Mouse (Mus musculus) limb, embryonic 12.5 days (tissue): Measurements from ENCODE around the gene Anln. TPM values are rescaled to one million over a fixed set of nuclear protein-coding genes. Genes with fewer than 3 reads are reported as not detected.
"Not testable (repeated sequence)": the region's sequence is repeated elsewhere in the genome, so short reads cannot be mapped to it uniquely, and the experiment has no call there.

ENCODE experiments used
- ATAC-seq: fragments of 200-750 bp; cut with Nextera tagmentation; 2 replicates; pipeline ENCODE4 v1.8.0; 2017; ENCODE audit warnings: low read depth, moderate TSS enrichment; ENCODE audit not compliant: insufficient number of reproducible peaks, insufficient read depth, low FRiP score, low TSS enrichment
- H3K27ac ChIP-seq: fragments of 300-500 bp; sonication (generic); 2 replicates; pipeline ENCODE4 v1.5.1; 2016; ENCODE audit warnings: mild to moderate bottlenecking, moderate library complexity
- H3K27me3 ChIP-seq: fragments of 300-500 bp; sonication (generic); 2 replicates; pipeline ENCODE4 v1.6.1; 2016; ENCODE audit warnings: mild to moderate bottlenecking, moderate library complexity
- H3K36me3 ChIP-seq: fragments of 300-500 bp; sonication (generic); 2 replicates; pipeline ENCODE4 v1.6.1; 2016; ENCODE audit warnings: mild to moderate bottlenecking, moderate library complexity
- H3K4me1 ChIP-seq: fragments of 300-500 bp; sonication (generic); replicated peaks from 2 replicates; pipeline ENCODE4 v1.6.1; 2016
- H3K4me2 ChIP-seq: fragments of 300-500 bp; sonication (generic); 2 replicates; pipeline ENCODE4 v1.6.1; 2016; ENCODE audit warnings: mild to moderate bottlenecking, moderate library complexity
- H3K4me3 ChIP-seq: fragments of 300-500 bp; sonication (generic); replicated peaks from 2 replicates; pipeline ENCODE4 v1.5.1; 2016; ENCODE audit warnings: mild to moderate bottlenecking
- H3K9ac ChIP-seq: fragments of 300-500 bp; sonication (generic); replicated peaks from 2 replicates; pipeline ENCODE4 v1.6.1; 2016; ENCODE audit warnings: mild to moderate bottlenecking, moderate library complexity
- H3K9me3 ChIP-seq: fragments of 300-500 bp; sonication (generic); 2 replicates; pipeline ENCODE4 v1.6.1; 2016; ENCODE audit warnings: mild to moderate bottlenecking, moderate library complexity
- WGBS: fragments of 180-500 bp; shearing (Covaris S2); methylation state at CpG from one replicate; pipeline ENCODE4 v1.1.7; 2016; 5-methylcytosine and 5-hydroxymethylcytosine counted together
- polyA plus RNA-seq: library from polyadenylated mRNA; unstranded; fragments of >200 nt; fragmentation: Nextera tagmentation; extraction: Ambion mirVana; gene quantifications from 2 replicates; pipeline ENCODE4 v1.2.1, GENCODE M21; 2016

Anln gene
- polyA plus RNA-seq, 1 experiment from 2014 or later, result 48.3 TPM

GRCm38 (mm10) chr9:22420491-22420890, 31.5 kb upstream of the Anln start:
- Histone ChIP-seq H3K36me3 (no peaks in the 10 kb centered on the region), H3K4me3 (no peak overlapping the region), H3K4me1 (no peaks in the 10 kb centered on the region), H3K4me2 (no peak overlapping the region), H3K9me3 (no peaks in the 10 kb centered on the region), H3K27me3 (no peaks in the 10 kb centered on the region), H3K9ac (no peak overlapping the region), H3K27ac (no peak overlapping the region)
- 51% methylated on average over 7 of the region's 7 CpGs for WGBS
- ATAC-seq, result no peak

GRCm38 (mm10) chr9:22419877-22420276, 30.9 kb upstream of the Anln start:
- 90% methylated on average over 3 of the region's 3 CpGs for WGBS
- H3K9ac ChIP-seq, result no peak overlapping the region
- H3K27me3 ChIP-seq, result no peaks in the 10 kb centered on the region
- H3K4me3 ChIP-seq, result no peak overlapping the region
- no peak for ATAC-seq
- no peaks in the 10 kb centered on the region for H3K9me3 ChIP-seq
- H3K27ac ChIP-seq, result no peak overlapping the region
- H3K4me1 ChIP-seq, result no peaks in the 10 kb centered on the region
- H3K36me3 ChIP-seq, result no peaks in the 10 kb centered on the region
- no peak overlapping the region for H3K4me2 ChIP-seq

- Histone ChIP-seq H3K4me3 (no peak overlapping the region), H3K27ac (no peak overlapping the region), H3K36me3 (no peaks in the 10 kb centered on the region), H3K9me3 (no peaks in the 10 kb centered on the region), H3K9ac (no peak overlapping the region), H3K27me3 (no peaks in the 10 kb centered on the region), H3K4me2 (no peak overlapping the region), H3K4me1 (no peaks in the 10 kb centered on the region)
- WGBS, result 55% methylated on average over 6 of the region's 6 CpGs
- no peak for ATAC-seq
Observed at GRCm38 (mm10) chr9:22417547-22417946, 28.6 kb upstream of the Anln start.

GRCm38 (mm10) chr9:22416187-22416586, 27.2 kb upstream of the Anln start:
- no peak for ATAC-seq

GRCm38 (mm10) chr9:22411002-22411857, 22.2 kb upstream of the Anln start, which contains the start of gene 9530077C05Rik:
9530077C05Rik (plus strand) TSS chr9:22411513.
- Histone ChIP-seq H3K4me3 (peak within 1 kb of the TSS; percentile 58), H3K4me2 (peak within 1 kb of the TSS; percentile 73), H3K4me1 (no peaks in the 10 kb centered on the region), H3K36me3 (no peaks in the 10 kb centered on the region), H3K27me3 (no peaks in the 10 kb centered on the region), H3K9ac (peak within 1 kb of the TSS; percentile 55), H3K27ac (peak within 1 kb of the TSS; percentile 57; the same call in 1 of the 2 replicates), H3K9me3 (no peaks in the 10 kb centered on the region)
- ATAC-seq, result peak; percentile 98
- WGBS, result under 1% methylated on average over 43 of the region's 43 CpGs

More at GRCm38 (mm10) chr9:22416187-22416586, 27.2 kb upstream of the Anln start:
- no peaks in the 10 kb centered on the region for H3K4me1 ChIP-seq
- H3K9me3 ChIP-seq, result no peaks in the 10 kb centered on the region
- no peak overlapping the region for H3K9ac ChIP-seq
- H3K36me3 ChIP-seq, result no peaks in the 10 kb centered on the region
- no peak overlapping the region for H3K4me3 ChIP-seq
- 74% methylated on average over 3 of the region's 3 CpGs for WGBS
- no peak overlapping the region for H3K4me2 ChIP-seq
- no peaks in the 10 kb centered on the region for H3K27me3 ChIP-seq
- H3K27ac ChIP-seq, result no peak overlapping the region

- 81% methylated on average over 7 of the region's 7 CpGs for WGBS
Observed at GRCm38 (mm10) chr9:22409501-22409900, 20.5 kb upstream of the Anln start.

GRCm38 (mm10) chr9:22408344-22408743, 19.4 kb upstream of the Anln start:
- not testable (repeated sequence) for ATAC-seq, H3K27me3 ChIP-seq, H3K9me3 ChIP-seq, H3K27ac ChIP-seq, H3K9ac ChIP-seq, H3K36me3 ChIP-seq, H3K4me2 ChIP-seq, H3K4me3 ChIP-seq, H3K4me1 ChIP-seq
- 32% methylated on average over 4 of the region's 4 CpGs for WGBS

More at GRCm38 (mm10) chr9:22409501-22409900, 20.5 kb upstream of the Anln start:
- ATAC-seq, result no peak
- H3K9me3 ChIP-seq, result no peaks in the 10 kb centered on the region
- no peak overlapping the region for H3K27ac ChIP-seq
- no peak overlapping the region for H3K9ac ChIP-seq
- no peak overlapping the region for H3K4me3 ChIP-seq
- no peaks in the 10 kb centered on the region for H3K4me1 ChIP-seq
- no peaks in the 10 kb centered on the region for H3K27me3 ChIP-seq
- no peaks in the 10 kb centered on the region for H3K36me3 ChIP-seq
- H3K4me2 ChIP-seq, result no peak overlapping the region

GRCm38 (mm10) chr9:22407633-22408032, 18.6 kb upstream of the Anln start:
- not testable (repeated sequence) for H3K4me2 ChIP-seq, H3K9ac ChIP-seq, H3K27me3 ChIP-seq, H3K9me3 ChIP-seq, H3K4me1 ChIP-seq, H3K27ac ChIP-seq, H3K4me3 ChIP-seq, ATAC-seq, H3K36me3 ChIP-seq
- 84% methylated on average over 4 of the region's 4 CpGs for WGBS

GRCm38 (mm10) chr9:22405414-22405813, 16.4 kb upstream of the Anln start:
- 78% methylated on average over 3 of the region's 3 CpGs for WGBS
- no peak for ATAC-seq

GRCm38 (mm10) chr9:22403501-22403900, 14.5 kb upstream of the Anln start:
- not testable (repeated sequence) for H3K9ac ChIP-seq, H3K4me1 ChIP-seq, H3K27me3 ChIP-seq, H3K27ac ChIP-seq, H3K9me3 ChIP-seq, H3K4me3 ChIP-seq, ATAC-seq, H3K4me2 ChIP-seq, H3K36me3 ChIP-seq
- 72% methylated on average over 2 of the region's 2 CpGs for WGBS

More at GRCm38 (mm10) chr9:22405414-22405813, 16.4 kb upstream of the Anln start:
- no peak overlapping the region for H3K4me2 ChIP-seq
- no peak overlapping the region for H3K4me3 ChIP-seq
- no peak overlapping the region for H3K27ac ChIP-seq
- no peaks in the 10 kb centered on the region for H3K4me1 ChIP-seq
- H3K27me3 ChIP-seq, result no peaks in the 10 kb centered on the region
- H3K9ac ChIP-seq, result no peak overlapping the region
- no peaks in the 10 kb centered on the region for H3K36me3 ChIP-seq
- no peaks in the 10 kb centered on the region for H3K9me3 ChIP-seq

- H3K4me3 ChIP-seq, result no peak overlapping the region
- H3K4me1 ChIP-seq, result no peaks in the 10 kb centered on the region
- H3K36me3 ChIP-seq, result no peaks in the 10 kb centered on the region
- H3K9me3 ChIP-seq, result no peaks in the 10 kb centered on the region
- H3K27ac ChIP-seq, result no peak overlapping the region
- 82% methylated on average over 3 of the region's 3 CpGs for WGBS
- no peak overlapping the region for H3K4me2 ChIP-seq
- ATAC-seq, result no peak
- no peaks in the 10 kb centered on the region for H3K27me3 ChIP-seq
- no peak overlapping the region for H3K9ac ChIP-seq
Observed at GRCm38 (mm10) chr9:22402976-22403375, 14.0 kb upstream of the Anln start.

GRCm38 (mm10) chr9:22402001-22402400, 13.0 kb upstream of the Anln start:
- Histone ChIP-seq H3K9me3 (no peaks in the 10 kb centered on the region), H3K4me1 (no peaks in the 10 kb centered on the region), H3K27me3 (no peaks in the 10 kb centered on the region), H3K4me2 (no peak overlapping the region), H3K4me3 (no peak overlapping the region), H3K36me3 (no peaks in the 10 kb centered on the region), H3K27ac (no peak overlapping the region), H3K9ac (no peak overlapping the region)
- no peak for ATAC-seq
- WGBS, result 85% methylated on average over 6 of the region's 6 CpGs
